10 mouse cellular contexts compared by ENCODE assay signal in the genomic region with DNA sequence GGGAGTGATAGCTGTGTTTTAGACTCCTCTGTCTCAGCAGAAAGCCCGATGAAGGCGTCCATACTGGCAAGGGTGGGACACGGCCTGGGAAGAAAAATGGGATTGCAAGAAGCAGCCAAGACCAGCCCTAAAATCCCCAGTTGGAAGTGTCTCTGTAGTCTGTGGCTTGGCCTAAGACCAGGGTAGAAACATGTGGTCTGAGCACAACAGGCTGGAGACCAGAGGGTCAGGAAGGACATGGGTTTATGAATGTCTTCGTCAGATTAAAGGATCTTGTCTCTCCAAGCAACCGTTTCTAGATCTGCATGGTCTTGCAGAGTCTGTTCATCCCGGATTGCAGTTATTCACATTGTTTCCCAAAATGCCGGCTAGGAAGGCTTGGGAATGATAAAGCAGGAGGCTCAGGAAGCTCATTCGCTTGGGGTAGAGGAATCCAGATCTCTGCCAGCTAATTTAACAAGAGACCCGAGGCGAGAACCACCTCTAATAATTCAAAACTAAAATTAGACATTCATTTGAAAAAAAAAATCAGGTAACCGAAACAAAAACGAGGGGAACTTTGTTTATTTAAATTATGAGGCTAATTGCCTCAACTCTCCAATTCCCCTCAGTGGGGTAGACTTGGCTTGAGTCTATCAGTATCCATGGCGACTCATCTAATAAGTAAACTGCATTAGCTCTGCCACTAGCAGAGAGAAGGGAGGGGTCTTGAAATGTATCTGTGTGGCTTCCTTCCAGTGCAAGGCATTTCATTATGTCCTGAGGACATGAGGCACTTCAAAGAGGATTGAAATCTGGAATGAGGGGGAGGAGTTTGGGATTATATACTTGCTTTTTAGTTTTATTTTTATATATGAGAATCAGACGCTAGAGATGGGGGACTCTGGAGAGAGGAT. TPM values are rescaled to one million over a fixed set of nuclear protein-coding genes. Genes with fewer than 3 reads are reported as not detected.
DNase-seq lines count a peak whose midpoint lies in the region; ATAC-seq and TF ChIP-seq lines count a peak whose summit lies in the region.
"Had no signal": no experiment of that assay in that cellular context is flagged by ENCODE, and none has a peak within 500 bp of the region (broad histone marks: within the 10 kb centered on the region; RNA-seq: fewer than 3 reads in every experiment).

No protein-coding gene starts in this region.

- H3K4me2 ChIP-seq in kidney, embryonic 15.5 days, result no peak overlapping the region
- H3K4me2 ChIP-seq in forebrain, embryonic 14.5 days (ENCODE audit: low read length), result no peak overlapping the region
- no peak overlapping the region for H3K4me2 ChIP-seq in limb, embryonic 15.5 days
- H3K4me2 ChIP-seq in intestine, embryonic 15.5 days (replicated peaks), result no peak overlapping the region

- H3K9me3 ChIP-seq in kidney, embryonic 15.5 days (replicated peaks), result no peaks in the 10 kb centered on the region
- no peaks in the 10 kb centered on the region for H3K9me3 ChIP-seq in forebrain, embryonic 14.5 days (replicated peaks; ENCODE audit: control insufficient read depth, low read length)
- no peaks in the 10 kb centered on the region for H3K9me3 ChIP-seq in limb, embryonic 15.5 days
- H3K9me3 ChIP-seq in intestine, embryonic 15.5 days, result no peaks in the 10 kb centered on the region
- H3K9me3 ChIP-seq: G1E had no signal

- WGBS in kidney, adult 2 months, result 54% methylated on average over 14 of the region's 14 CpGs
- WGBS in kidney, embryonic 15.5 days, result 58% methylated on average over 14 of the region's 14 CpGs
- WGBS in forebrain, embryonic 14.5 days, result 44% methylated on average over 14 of the region's 14 CpGs
- WGBS in limb, embryonic 15.5 days, result 32% methylated on average over 14 of the region's 14 CpGs
- 52% methylated on average over 14 of the region's 14 CpGs for whole genome bisulfite sequencing in intestine, embryonic 15.5 days

- peak; percentile 42 for DNase-seq in kidney, adult 2 months
- DNase-seq in MN1 (ENCODE audit: low spot score), result peak; percentile 66
- DNase-seq in forebrain, embryonic 14.5 days (ENCODE audit: low spot score), result peak; percentile 85
- DNase-seq in layer of hippocampus, adult 8-10 months (ENCODE audit: low spot score in 2 of 2), result no peak
- DNase-seq in left cerebral cortex, postnatal 4 days, result no peak

- H3K36me3 ChIP-seq in kidney, adult 2 months (ENCODE audit: control insufficient read depth, insufficient read depth, low read length), result no peaks in the 10 kb centered on the region
- no peaks in the 10 kb centered on the region for H3K36me3 ChIP-seq in kidney, embryonic 15.5 days
- no peaks in the 10 kb centered on the region for H3K36me3 ChIP-seq in forebrain, embryonic 14.5 days (ENCODE audit: control insufficient read depth, insufficient read depth, low read length)
- no peaks in the 10 kb centered on the region for H3K36me3 ChIP-seq in limb, embryonic 15.5 days
- H3K36me3 ChIP-seq in intestine, embryonic 15.5 days, result no peaks in the 10 kb centered on the region
- H3K36me3 ChIP-seq: G1E had no signal

- intact Hi-C loops in left cerebral cortex, postnatal 4 days (cut with DNase I), result loop anchor here (5.0 to 10.0 kb wide), 2 partner anchors 154 to 812 kb away; no protein-coding TSS in a partner anchor

- no peak overlapping the region for H3K4me3 ChIP-seq in kidney, adult 2 months (ENCODE audit: insufficient read depth, low read depth, low read length)
- H3K4me3 ChIP-seq in kidney, embryonic 15.5 days (replicated peaks), result no peak overlapping the region
- no peak overlapping the region for H3K4me3 ChIP-seq in forebrain, embryonic 14.5 days (ENCODE audit: low read depth, low read length)
- H3K4me3 ChIP-seq in limb, embryonic 15.5 days, result no peak overlapping the region
- no peak overlapping the region for H3K4me3 ChIP-seq in intestine, embryonic 15.5 days (replicated peaks)

- H3K27ac ChIP-seq in kidney, adult 2 months (ENCODE audit: insufficient read depth, low read depth, low read length), result no peak overlapping the region
- no peak overlapping the region for H3K27ac ChIP-seq in kidney, embryonic 15.5 days
- H3K27ac ChIP-seq in forebrain, embryonic 14.5 days (ENCODE audit: low read depth, low read length), result no peak overlapping the region
- peak overlapping the region; percentile 55; the same call in 1 of the 2 replicates for H3K27ac ChIP-seq in limb, embryonic 15.5 days
- H3K27ac ChIP-seq in intestine, embryonic 15.5 days, result no peak overlapping the region
- H3K27ac ChIP-seq: liver, embryonic 14.5 days had no signal

- ATAC-seq in kidney, embryonic 15.5 days (replicated peaks; ENCODE audit: low FRiP score), result no peak
- ATAC-seq in forebrain, embryonic 14.5 days, result peak; percentile 81
- no peak for ATAC-seq in limb, embryonic 15.5 days (ENCODE audit: insufficient number of reproducible peaks, low FRiP score, low TSS enrichment, low read depth)
- ATAC-seq in intestine, embryonic 15.5 days, result no peak

- H3K4me1 ChIP-seq in kidney, adult 2 months (ENCODE audit: control insufficient read depth, insufficient read depth, low read length), result no peaks in the 10 kb centered on the region
- H3K4me1 ChIP-seq in kidney, embryonic 15.5 days, result peaks cover 22% of the 10 kb centered on the region
- H3K4me1 ChIP-seq in forebrain, embryonic 14.5 days (ENCODE audit: control insufficient read depth, insufficient read depth, low read length), result peaks cover 17% of the 10 kb centered on the region
- peaks cover 38% of the 10 kb centered on the region for H3K4me1 ChIP-seq in limb, embryonic 15.5 days
- no peaks in the 10 kb centered on the region; the same call in none of the 2 replicates for H3K4me1 ChIP-seq in intestine, embryonic 15.5 days (replicated peaks)

- TF ChIP-seq CTCF in kidney, adult 2 months (conservative IDR thresholded peaks at IDR 0.05; ENCODE audit: insufficient read depth, insufficient read length, low read depth, low read length), result no peak

- H3K9ac ChIP-seq in kidney, embryonic 15.5 days, result no peak overlapping the region
- H3K9ac ChIP-seq in forebrain, embryonic 14.5 days (ENCODE audit: low read length), result no peak overlapping the region
- H3K9ac ChIP-seq in limb, embryonic 15.5 days, result no peak overlapping the region
- H3K9ac ChIP-seq in intestine, embryonic 15.5 days, result no peak overlapping the region
- H3K9ac ChIP-seq: liver, embryonic 14.5 days had no signal

- H3K27me3 ChIP-seq in kidney, adult 2 months (replicated peaks; ENCODE audit: control insufficient read depth, insufficient read depth, low read length), result no peaks in the 10 kb centered on the region
- 0 out of 2 replicates have a peak, but pooled peaks cover 3% of the 10 kb centered on the region for H3K27me3 ChIP-seq in kidney, embryonic 15.5 days
- 0 out of 2 replicates have a peak, but pooled peaks cover 3% of the 10 kb centered on the region for H3K27me3 ChIP-seq in forebrain, embryonic 14.5 days (replicated peaks; ENCODE audit: control insufficient read depth, insufficient read depth, low read length)
- H3K27me3 ChIP-seq in limb, embryonic 15.5 days, result peaks cover 2% of the 10 kb centered on the region; the same call in 1 of the 2 replicates
- no peaks in the 10 kb centered on the region for H3K27me3 ChIP-seq in intestine, embryonic 15.5 days (replicated peaks)

- no peak for TF ChIP-seq POLR2A in kidney, adult 2 months (IDR thresholded peaks at IDR 0.05; ENCODE audit: low read depth, low read length)

RNA-seq across cellular contexts. Expression of a gene that starts 31.6 kb away (rescaled TPM):
- 9.4 and 10.2 TPM in 2 replicates for polyA plus RNA-seq in kidney, adult 2 months (2012; rRNA removed)
- polyA plus RNA-seq in kidney, embryonic 15.5 days (2015; fragmentation: Nextera tagmentation; extraction: Ambion mirVana), result 10.7 and 11.3 TPM in 2 replicates
- polyA plus RNA-seq in forebrain, embryonic 14.5 days (2014; fragmentation: Nextera tagmentation; extraction: Ambion mirVana), result 5.8 and 8.2 TPM in 2 replicates
- 11.7 and 14.3 TPM in 2 replicates for polyA plus RNA-seq in limb, embryonic 15.5 days (2015; fragmentation: Nextera tagmentation; extraction: Ambion mirVana)
- polyA plus RNA-seq in intestine, embryonic 15.5 days (2015; fragmentation: Nextera tagmentation; extraction: Ambion mirVana), result 11.2 and 11.6 TPM in 2 replicates
- total RNA-seq in layer of hippocampus, adult 8-10 months (2022), result 10 to 100 TPM; 31.7 to 38.1 (median 34.2) TPM
- total RNA-seq in left cerebral cortex, postnatal 4 days (2021), result 10 to 100 TPM; 28.8 to 30.6 TPM

Comparison
In these comparisons a context has a peak if more than half of its experiments do, and no peak if none do; other contexts are left out.
1. DNase-seq: peak in kidney, adult 2 months (single experiment), MN1 (single experiment) and forebrain, embryonic 14.5 days (single experiment); none in layer of hippocampus, adult 8-10 months (0 of 2) and left cerebral cortex, postnatal 4 days (single experiment).